Mouse (Mus musculus) C2C12 (cell line): ENCODE results near the gene Zbtb16.

Source experiments
- CTCF ChIP-seq: IDR thresholded peaks from one replicate; pipeline ENCODE4 v1.5.1; 2011; ENCODE audit not compliant: control insufficient read depth, insufficient read depth, insufficient read length
- MYOD1 ChIP-seq: IDR thresholded peaks from one replicate; pipeline ENCODE4 v1.6.1; 2011; ENCODE audit warnings: low read depth; ENCODE audit not compliant: control insufficient read depth, insufficient read length

DNA sequence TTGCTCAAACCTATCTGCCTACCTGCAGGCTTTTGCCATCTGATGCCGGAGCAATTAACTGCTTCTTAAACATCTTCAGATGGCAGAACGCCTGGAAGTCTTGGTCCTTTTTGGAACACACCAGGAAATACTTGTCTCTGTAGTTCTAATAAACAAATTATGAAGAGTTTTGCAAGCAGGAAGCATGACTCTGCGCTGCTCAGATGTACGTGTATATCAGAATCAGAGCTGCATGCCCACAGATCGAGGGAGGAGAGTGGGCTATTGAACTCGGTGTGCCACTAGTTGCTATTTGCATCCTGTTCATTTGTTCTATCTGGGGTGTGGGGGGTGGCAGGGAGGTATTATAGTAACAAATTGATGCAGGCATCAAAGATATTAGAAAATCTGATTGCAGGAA, 202.9 kb downstream of the Zbtb16 start:
- TF ChIP-seq MYOD1: no peak
- no peak for TF ChIP-seq CTCF
